ENCODE assay signal across 9 mouse cellular contexts in the genomic region with DNA sequence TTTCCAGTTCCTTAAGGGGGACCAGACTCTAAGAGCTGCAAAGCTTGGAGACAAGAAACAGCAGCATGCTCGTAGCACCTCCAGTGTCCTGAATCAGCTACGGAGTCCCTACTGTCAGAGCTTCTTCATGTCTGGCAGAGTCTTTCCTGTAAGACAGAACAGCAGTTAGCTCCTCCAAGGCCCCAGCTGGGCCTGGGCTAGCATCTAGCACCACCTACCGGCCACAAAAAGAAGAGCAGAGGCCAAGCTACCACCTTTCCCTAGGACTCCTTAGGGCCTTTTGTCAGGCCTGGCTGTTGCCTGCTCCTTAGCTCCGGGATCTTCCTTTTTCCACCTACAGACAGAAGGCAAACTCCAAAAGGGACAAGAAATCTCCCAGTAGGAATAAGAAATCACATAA.
DNase-seq lines count a peak whose midpoint lies in the region; ATAC-seq lines count a peak whose summit lies in the region.
"Had no signal": no experiment of that assay in that cellular context is flagged by ENCODE, and none has a peak within 500 bp of the region (broad histone marks: within the 10 kb centered on the region; RNA-seq: fewer than 3 reads in every experiment).

No protein-coding gene starts in this region.

- H3K4me2 ChIP-seq in forebrain, embryonic 11.5 days (ENCODE audit: low read depth, low read length, severe bottlenecking): no peak overlapping the region
- H3K4me2 ChIP-seq in hindbrain, embryonic 15.5 days: no peak overlapping the region
- H3K4me2 ChIP-seq: liver, embryonic 13.5 days had no signal

- H3K36me3 ChIP-seq in forebrain, embryonic 11.5 days (ENCODE audit: control insufficient read depth, insufficient read depth, low read length): no peaks in the 10 kb centered on the region
- H3K36me3 ChIP-seq in hindbrain, embryonic 15.5 days: no peaks in the 10 kb centered on the region
- H3K36me3 ChIP-seq: liver, embryonic 13.5 days had no signal

- peaks cover 7% of the 10 kb centered on the region; the same call in 1 of the 2 replicates for H3K4me1 ChIP-seq in forebrain, embryonic 11.5 days (replicated peaks; ENCODE audit: control insufficient read depth, insufficient read depth, low read length)
- peaks cover 18% of the 10 kb centered on the region for H3K4me1 ChIP-seq in hindbrain, embryonic 15.5 days (replicated peaks)
- H3K4me1 ChIP-seq: liver, embryonic 13.5 days had no signal

- ATAC-seq in forebrain, embryonic 11.5 days (replicated peaks; ENCODE audit: low FRiP score): peak; percentile 87
- ATAC-seq in hindbrain, embryonic 15.5 days (ENCODE audit: low FRiP score, low read depth): peak; percentile 77; the same call in 1 of the 2 replicates
- ATAC-seq in megakaryocyte-erythroid progenitor cell, adult 5-6 weeks (replicated peaks; ENCODE audit: low FRiP score, low TSS enrichment, poor library complexity, severe bottlenecking): peak; percentile 92
- ATAC-seq in monocyte, adult 5-6 weeks (replicated peaks; ENCODE audit: insufficient number of reproducible peaks, low FRiP score, low TSS enrichment, poor library complexity, severe bottlenecking): no peak

- H3K27me3 ChIP-seq in forebrain, embryonic 11.5 days (ENCODE audit: control insufficient read depth, insufficient read depth, low read length): 0 out of 2 replicates have a peak, but pooled peaks cover 2% of the 10 kb centered on the region
- no peaks in the 10 kb centered on the region for H3K27me3 ChIP-seq in hindbrain, embryonic 15.5 days

- no peak overlapping the region for H3K9ac ChIP-seq in forebrain, embryonic 11.5 days (ENCODE audit: low read length)
- H3K9ac ChIP-seq in hindbrain, embryonic 15.5 days: no peak overlapping the region
- H3K9ac ChIP-seq: liver, embryonic 13.5 days had no signal

- no peaks in the 10 kb centered on the region for H3K9me3 ChIP-seq in forebrain, embryonic 11.5 days (ENCODE audit: control insufficient read depth, low read length)
- H3K9me3 ChIP-seq in hindbrain, embryonic 15.5 days: no peaks in the 10 kb centered on the region
- H3K9me3 ChIP-seq: liver, embryonic 13.5 days had no signal

- H3K4me3 ChIP-seq in forebrain, embryonic 11.5 days (ENCODE audit: low read depth, low read length): no peak overlapping the region
- no peak overlapping the region for H3K4me3 ChIP-seq in hindbrain, embryonic 15.5 days
- H3K4me3 ChIP-seq: liver, embryonic 13.5 days had no signal

- H3K27ac ChIP-seq in forebrain, embryonic 11.5 days (ENCODE audit: low read depth, low read length): no peak overlapping the region
- no peak overlapping the region for H3K27ac ChIP-seq in hindbrain, embryonic 15.5 days (replicated peaks)
- H3K27ac ChIP-seq: liver, embryonic 13.5 days had no signal

- DNase-seq in NIH3T3 (ENCODE audit: low read depth): peak; percentile 81
- DNase-seq in c-Kit-positive CD71-positive TER-119-negative erythroid progenitor cells, embryonic 14.5 days (ENCODE audit: low read depth): peak; percentile 13
- peak; percentile 80 for DNase-seq in forebrain, embryonic 11.5 days (ENCODE audit: low spot score)
- DNase-seq in layer of hippocampus, postnatal 25 days (ENCODE audit: extremely low spot score in 1 of 2, low spot score in 1 of 2): peak; percentile 58 to 68
- DNase-seq in right cerebral cortex, postnatal 36 days (ENCODE audit: low spot score in 2 of 2): peak; percentile 47 to 60
- DNase-seq: liver, embryonic 13.5 days had no signal

- 6% methylated on average over 4 of the region's 4 CpGs for WGBS in forebrain, embryonic 11.5 days
- WGBS in hindbrain, embryonic 15.5 days: 2% methylated on average over 4 of the region's 4 CpGs

Comparison
In these comparisons a context has a peak if more than half of its experiments do, and no peak if none do; other contexts are left out.
1. DNase-seq: peak in every context shown above with its lines; median percentile 81 in NIH3T3; 80 in forebrain, embryonic 11.5 days; 63 in layer of hippocampus, postnatal 25 days; 54 in right cerebral cortex, postnatal 36 days; 13 in c-Kit-positive CD71-positive TER-119-negative erythroid progenitor cells, embryonic 14.5 days.